Mouse (Mus musculus) hindbrain, embryonic 12.5 days (tissue): ENCODE data around the gene Cox7a1. TPM values are rescaled to one million over a fixed set of nuclear protein-coding genes. Genes with fewer than 3 reads are reported as not detected.
"Not testable (repeated sequence)": the region's sequence is repeated elsewhere in the genome, so short reads cannot be mapped to it uniquely, and the experiment has no call there.

ENCODE experiments used
- ATAC-seq: fragments of 200-750 bp; cut with Nextera tagmentation; 2 replicates; pipeline ENCODE4 v1.8.0; 2017; ENCODE audit warnings: moderate TSS enrichment; ENCODE audit not compliant: low FRiP score
- H3K27ac ChIP-seq: fragments of 300-500 bp; sonication (generic); 2 replicates; pipeline ENCODE4 v1.5.1; 2016; ENCODE audit warnings: mild to moderate bottlenecking
- H3K27me3 ChIP-seq: fragments of 300-500 bp; sonication (generic); 2 replicates; pipeline ENCODE4 v1.6.1; 2016; ENCODE audit warnings: mild to moderate bottlenecking
- H3K36me3 ChIP-seq: fragments of 300-500 bp; sonication (generic); 2 replicates; pipeline ENCODE4 v1.6.1; 2016; ENCODE audit warnings: mild to moderate bottlenecking
- H3K4me1 ChIP-seq: fragments of 300-500 bp; sonication (generic); 2 replicates; pipeline ENCODE4 v1.6.1; 2016
- H3K4me2 ChIP-seq: fragments of 300-500 bp; sonication (generic); replicated peaks from 2 replicates; pipeline ENCODE4 v1.6.1; 2016; ENCODE audit warnings: mild to moderate bottlenecking
- H3K4me3 ChIP-seq: fragments of 300-500 bp; sonication (generic); 2 replicates; pipeline ENCODE4 v1.5.1; 2016; ENCODE audit warnings: mild to moderate bottlenecking
- H3K9ac ChIP-seq: fragments of 300-500 bp; sonication (generic); 2 replicates; pipeline ENCODE4 v1.6.1; 2016; ENCODE audit warnings: mild to moderate bottlenecking, moderate library complexity
- H3K9me3 ChIP-seq: fragments of 300-500 bp; sonication (generic); replicated peaks from 2 replicates; pipeline ENCODE4 v1.6.1; 2016; ENCODE audit warnings: mild to moderate bottlenecking
- WGBS: fragments of 180-500 bp; shearing (Covaris S2); methylation state at CpG from one replicate; pipeline ENCODE4 v1.1.7; 2016; 5-methylcytosine and 5-hydroxymethylcytosine counted together
- polyA plus RNA-seq: library from polyadenylated mRNA; unstranded; fragments of >200 nt; fragmentation: Nextera tagmentation; extraction: Ambion mirVana; gene quantifications from 2 replicates; pipeline ENCODE4 v1.2.1, GENCODE M21; 2016

Gene Cox7a1
- polyA plus RNA-seq, 1 experiment from 2014 or later, result 3.5 TPM

- 67% methylated on average over 5 of the region's 5 CpGs for WGBS
- H3K4me1 ChIP-seq, H3K27me3 ChIP-seq, H3K4me2 ChIP-seq, H3K36me3 ChIP-seq, H3K9ac ChIP-seq, H3K27ac ChIP-seq, ATAC-seq, H3K4me3 ChIP-seq, H3K9me3 ChIP-seq: not testable (repeated sequence)
Observed at GRCm38 (mm10) chr7:30206364-30206763, 22.4 kb downstream of the Cox7a1 start.

- no peak overlapping the region for H3K4me3 ChIP-seq
- no peak for ATAC-seq
- H3K27me3 ChIP-seq, result no peaks in the 10 kb centered on the region
- H3K4me2 ChIP-seq, result no peak overlapping the region
- H3K9me3 ChIP-seq, result no peaks in the 10 kb centered on the region
- H3K4me1 ChIP-seq, result no peaks in the 10 kb centered on the region
- no peak overlapping the region for H3K27ac ChIP-seq
- no peaks in the 10 kb centered on the region for H3K36me3 ChIP-seq
- H3K9ac ChIP-seq, result no peak overlapping the region
- WGBS, result 27% methylated on average over 4 of the region's 4 CpGs
Observed at GRCm38 (mm10) chr7:30211025-30211424, 27.1 kb downstream of the Cox7a1 start.

GRCm38 (mm10) chr7:30213881-30214280 lies 29.9 kb downstream of the Cox7a1 start:
- no peak for ATAC-seq
- no peak overlapping the region for H3K4me3 ChIP-seq
- H3K27me3 ChIP-seq, result no peaks in the 10 kb centered on the region
- H3K9me3 ChIP-seq, result no peaks in the 10 kb centered on the region
- no peak overlapping the region for H3K27ac ChIP-seq
- H3K4me2 ChIP-seq, result no peak overlapping the region
- WGBS, result 92% methylated on average over 3 of the region's 3 CpGs
- H3K9ac ChIP-seq, result no peak overlapping the region
- H3K4me1 ChIP-seq, result peaks cover 3% of the 10 kb centered on the region
- no peaks in the 10 kb centered on the region for H3K36me3 ChIP-seq

GRCm38 (mm10) chr7:30215875-30216274 lies 31.9 kb downstream of the Cox7a1 start:
- Histone ChIP-seq H3K36me3 (no peaks in the 10 kb centered on the region), H3K4me3 (no peak overlapping the region), H3K27ac (no peak overlapping the region), H3K9me3 (no peaks in the 10 kb centered on the region), H3K4me1 (peaks cover 12% of the 10 kb centered on the region), H3K27me3 (no peaks in the 10 kb centered on the region), H3K9ac (no peak overlapping the region), H3K4me2 (no peak overlapping the region)
- WGBS, result 67% methylated on average over 3 of the region's 3 CpGs
- no peak for ATAC-seq

- Histone ChIP-seq H3K9me3 (no peaks in the 10 kb centered on the region), H3K9ac (no peak overlapping the region), H3K4me2 (peak overlapping the region; percentile 46), H3K27ac (no peak overlapping the region), H3K4me1 (peaks cover 12% of the 10 kb centered on the region), H3K27me3 (no peaks in the 10 kb centered on the region), H3K36me3 (no peaks in the 10 kb centered on the region), H3K4me3 (peak overlapping the region; percentile 17; the same call in 1 of the 2 replicates)
- ATAC-seq, result peak; percentile 62
- 1% methylated on average over 15 of the region's 16 CpGs for WGBS
Observed at GRCm38 (mm10) chr7:30216723-30217151, 32.8 kb downstream of the Cox7a1 start.

- no peak overlapping the region for H3K27ac ChIP-seq
- no peak overlapping the region for H3K4me2 ChIP-seq
- H3K36me3 ChIP-seq, result no peaks in the 10 kb centered on the region
- peak; percentile 44 for ATAC-seq
- H3K9me3 ChIP-seq, result no peaks in the 10 kb centered on the region
- peaks cover 12% of the 10 kb centered on the region for H3K4me1 ChIP-seq
- no peak overlapping the region for H3K9ac ChIP-seq
- 67% methylated on average over 2 of the region's 2 CpGs for WGBS
- H3K4me3 ChIP-seq, result no peak overlapping the region
- no peaks in the 10 kb centered on the region for H3K27me3 ChIP-seq
Observed at GRCm38 (mm10) chr7:30217277-30217676, 33.3 kb downstream of the Cox7a1 start.

GRCm38 (mm10) chr7:30219293-30220007 lies 35.5 kb downstream of the Cox7a1 start:
- peak overlapping the region; percentile 71 for H3K27ac ChIP-seq
- H3K4me3 ChIP-seq, result peak overlapping the region; percentile 40
- H3K9ac ChIP-seq, result peak overlapping the region; percentile 67
- ATAC-seq, result peak; percentile 39
- no peaks in the 10 kb centered on the region for H3K27me3 ChIP-seq
- H3K4me1 ChIP-seq, result peaks cover 12% of the 10 kb centered on the region
- no peaks in the 10 kb centered on the region for H3K9me3 ChIP-seq
- WGBS, result 5% methylated on average over 16 of the region's 16 CpGs
- H3K4me2 ChIP-seq, result peak overlapping the region; percentile 87
- H3K36me3 ChIP-seq, result peaks cover 17% of the 10 kb centered on the region

- 27% methylated on average over 11 of the region's 11 CpGs for WGBS
- ATAC-seq, result no peak
- H3K27me3 ChIP-seq, result no peaks in the 10 kb centered on the region
- H3K9me3 ChIP-seq, result no peaks in the 10 kb centered on the region
- no peak overlapping the region for H3K27ac ChIP-seq
- H3K4me1 ChIP-seq, result peaks cover 12% of the 10 kb centered on the region
- H3K4me3 ChIP-seq, result peak overlapping the region; percentile 40
- H3K4me2 ChIP-seq, result peak overlapping the region; percentile 87
- H3K9ac ChIP-seq, result peak overlapping the region; percentile 67
- peaks cover 21% of the 10 kb centered on the region for H3K36me3 ChIP-seq
Observed at GRCm38 (mm10) chr7:30220008-30220356, 36.0 kb downstream of the Cox7a1 start.

GRCm38 (mm10) chr7:30221433-30221832 lies 37.5 kb downstream of the Cox7a1 start:
- H3K4me1 ChIP-seq, result peaks cover 11% of the 10 kb centered on the region
- 82% methylated on average over 3 of the region's 3 CpGs for WGBS
- no peak overlapping the region for H3K4me2 ChIP-seq
- H3K27me3 ChIP-seq, result no peaks in the 10 kb centered on the region
- no peak overlapping the region for H3K4me3 ChIP-seq
- H3K36me3 ChIP-seq, result peaks cover 36% of the 10 kb centered on the region
- no peak overlapping the region for H3K9ac ChIP-seq
- H3K27ac ChIP-seq, result no peak overlapping the region
- no peaks in the 10 kb centered on the region for H3K9me3 ChIP-seq
- no peak for ATAC-seq

GRCm38 (mm10) chr7:30222205-30222604 lies 38.3 kb downstream of the Cox7a1 start:
- no peak overlapping the region for H3K4me2 ChIP-seq
- H3K27me3 ChIP-seq, result no peaks in the 10 kb centered on the region
- H3K27ac ChIP-seq, result no peak overlapping the region
- WGBS, result 96% methylated on average over 5 of the region's 5 CpGs
- H3K36me3 ChIP-seq, result peaks cover 43% of the 10 kb centered on the region
- no peak overlapping the region for H3K9ac ChIP-seq
- no peaks in the 10 kb centered on the region for H3K9me3 ChIP-seq
- H3K4me3 ChIP-seq, result no peak overlapping the region
- H3K4me1 ChIP-seq, result peaks cover 9% of the 10 kb centered on the region
- ATAC-seq, result no peak

- Histone ChIP-seq H3K4me2 (no peak overlapping the region), H3K9me3 (no peaks in the 10 kb centered on the region), H3K27ac (no peak overlapping the region), H3K27me3 (no peaks in the 10 kb centered on the region), H3K4me1 (peaks cover 5% of the 10 kb centered on the region), H3K9ac (no peak overlapping the region), H3K36me3 (peaks cover 53% of the 10 kb centered on the region), H3K4me3 (no peak overlapping the region)
- ATAC-seq, result no peak
- WGBS, result 96% methylated on average over 12 of the region's 12 CpGs
Observed at GRCm38 (mm10) chr7:30224206-30224605, 40.3 kb downstream of the Cox7a1 start.

- ATAC-seq, result no peak
- Histone ChIP-seq H3K4me1 (peaks cover 19% of the 10 kb centered on the region), H3K27ac (peak overlapping the region; percentile 96), H3K36me3 (peaks cover 37% of the 10 kb centered on the region), H3K9ac (peak overlapping the region; percentile 68), H3K9me3 (no peaks in the 10 kb centered on the region), H3K4me2 (peak overlapping the region; percentile 81), H3K4me3 (peak overlapping the region; percentile 70), H3K27me3 (no peaks in the 10 kb centered on the region)
- WGBS, result 0% methylated on average over 16 of the region's 16 CpGs
Observed at GRCm38 (mm10) chr7:30231328-30231668, 47.4 kb downstream of the Cox7a1 start.
